Mouse (Mus musculus): ENCODE measurements around the gene Gpc6. TPM values are rescaled to one million over a fixed set of nuclear protein-coding genes. Genes with fewer than 3 reads are reported as not detected.

Gene Gpc6
- polyA plus RNA-seq, 1 experiment from 2014 or later, result 11.4 TPM

GRCm38 (mm10) chr14:117756505-117756904 is 831.4 kb downstream of the Gpc6 start:
- ATAC-seq (ENCODE audit: low FRiP score, low TSS enrichment), result no peak
- H3K4me1 ChIP-seq (replicated peaks; ENCODE audit: control insufficient read depth, insufficient read depth), result no peaks in the 10 kb centered on the region
- no peaks in the 10 kb centered on the region for H3K9me3 ChIP-seq (ENCODE audit: control insufficient read depth, low read length)
- no peak overlapping the region for H3K27ac ChIP-seq (replicated peaks)
- DNase-seq (ENCODE audit: low spot score), result no peak
- H3K27me3 ChIP-seq (ENCODE audit: control insufficient read depth, insufficient read depth, low read length), result no peaks in the 10 kb centered on the region
- WGBS, result 80% methylated on average over 7 of the region's 7 CpGs
- TF ChIP-seq EP300 (optimal IDR thresholded peaks at IDR 0.05) (no peak), CTCF (IDR thresholded peaks at IDR 0.05; ENCODE audit: low read depth) (no peak)
- H3K36me3 ChIP-seq (ENCODE audit: control insufficient read depth, insufficient read depth, low read length), result no peaks in the 10 kb centered on the region
- H3K4me3 ChIP-seq (ENCODE audit: low read depth, low read length), result no peak overlapping the region
- no peak overlapping the region for H3K4me2 ChIP-seq (replicated peaks; ENCODE audit: low read depth)
- H3K9ac ChIP-seq (ENCODE audit: low read length), result no peak overlapping the region

- DNase-seq (ENCODE audit: low spot score), result no peak
- WGBS, result 74% methylated on average over 6 of the region's 6 CpGs
- H3K9me3 ChIP-seq (ENCODE audit: control insufficient read depth, low read length), result no peaks in the 10 kb centered on the region
- H3K4me1 ChIP-seq (replicated peaks; ENCODE audit: control insufficient read depth, insufficient read depth), result no peaks in the 10 kb centered on the region
- no peak overlapping the region for H3K4me3 ChIP-seq (ENCODE audit: low read depth, low read length)
- no peak for ATAC-seq (ENCODE audit: low FRiP score, low TSS enrichment)
- H3K36me3 ChIP-seq (ENCODE audit: control insufficient read depth, insufficient read depth, low read length), result no peaks in the 10 kb centered on the region
- TF ChIP-seq CTCF (IDR thresholded peaks at IDR 0.05; ENCODE audit: low read depth), result no peak
- TF ChIP-seq EP300 (optimal IDR thresholded peaks at IDR 0.05), result no peak
- H3K4me2 ChIP-seq (replicated peaks; ENCODE audit: low read depth), result no peak overlapping the region
- no peak overlapping the region for H3K27ac ChIP-seq (replicated peaks)
- no peaks in the 10 kb centered on the region for H3K27me3 ChIP-seq (ENCODE audit: control insufficient read depth, insufficient read depth, low read length)
- no peak overlapping the region for H3K9ac ChIP-seq (ENCODE audit: low read length)
Measured at GRCm38 (mm10) chr14:117757790-117758358, 832.8 kb downstream of the Gpc6 start.

DNA sequence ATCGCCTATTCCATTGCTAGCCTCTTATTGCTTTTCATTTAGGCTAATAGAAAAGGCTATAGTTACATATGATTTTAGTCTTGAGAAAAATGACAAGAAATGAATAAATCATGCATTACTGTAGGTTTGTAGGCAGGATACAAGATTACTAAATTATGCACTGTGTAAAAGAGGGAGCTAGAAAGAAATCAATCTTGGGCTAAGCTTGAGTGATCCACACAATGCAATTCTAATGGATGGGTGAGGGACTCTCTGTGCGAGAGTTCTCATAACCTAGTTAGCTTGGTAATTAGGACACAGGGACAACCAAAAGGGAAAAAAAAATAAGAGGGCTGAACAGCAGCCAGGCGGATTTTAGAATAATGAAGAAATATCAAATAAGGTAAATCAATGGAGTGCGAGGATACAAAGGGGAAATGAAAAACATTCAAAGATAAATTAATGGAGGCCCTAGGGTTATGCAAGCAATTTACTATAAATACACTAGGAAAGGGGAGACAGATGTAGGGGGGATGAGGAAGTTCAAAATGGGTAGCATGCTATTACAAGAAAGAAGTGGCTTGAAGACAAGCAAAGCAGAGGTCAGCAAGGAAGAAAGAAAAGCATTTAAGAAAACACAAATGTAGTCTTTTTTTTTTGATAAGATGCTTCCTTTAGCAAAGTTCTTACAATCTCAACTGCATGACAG is 835.9 kb downstream of the Gpc6 start:
- H3K4me3 ChIP-seq (ENCODE audit: low read depth, low read length), result no peak overlapping the region
- WGBS, result 74% methylated on average over 4 of the region's 4 CpGs
- H3K4me1 ChIP-seq (replicated peaks; ENCODE audit: control insufficient read depth, insufficient read depth), result no peaks in the 10 kb centered on the region
- no peaks in the 10 kb centered on the region for H3K36me3 ChIP-seq (ENCODE audit: control insufficient read depth, insufficient read depth, low read length)
- no peak overlapping the region for H3K27ac ChIP-seq (replicated peaks)
- DNase-seq (ENCODE audit: low spot score), result no peak
- ATAC-seq (ENCODE audit: low FRiP score, low TSS enrichment), result no peak
- H3K9me3 ChIP-seq (ENCODE audit: control insufficient read depth, low read length), result no peaks in the 10 kb centered on the region
- no peak overlapping the region for H3K4me2 ChIP-seq (replicated peaks; ENCODE audit: low read depth)
- TF ChIP-seq EP300 (optimal IDR thresholded peaks at IDR 0.05) (no peak), CTCF (IDR thresholded peaks at IDR 0.05; ENCODE audit: low read depth) (no peak)
- H3K9ac ChIP-seq (ENCODE audit: low read length), result no peak overlapping the region
- H3K27me3 ChIP-seq (ENCODE audit: control insufficient read depth, insufficient read depth, low read length), result no peaks in the 10 kb centered on the region

DNA sequence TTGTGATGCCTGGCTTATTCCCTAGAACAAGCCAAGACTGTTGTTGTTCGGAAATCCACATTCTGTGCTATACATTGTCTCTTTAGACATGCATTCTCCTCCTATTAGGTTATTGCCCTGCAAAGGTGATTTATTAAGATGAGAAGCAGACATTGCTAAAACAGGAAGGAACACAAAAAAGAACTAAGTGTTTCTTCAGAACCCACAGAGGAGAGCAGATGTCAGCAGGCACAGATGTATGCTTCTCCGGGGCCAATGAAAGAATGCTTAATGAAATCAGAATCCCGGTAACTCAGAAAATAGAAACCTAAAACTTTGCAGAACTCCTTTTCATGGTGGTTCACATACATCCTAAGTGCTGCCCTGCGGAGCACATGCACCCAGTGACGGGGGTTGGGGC is 837.8 kb downstream of the Gpc6 start:
- 83% methylated on average over 5 of the region's 5 CpGs for WGBS
- TF ChIP-seq EP300 (optimal IDR thresholded peaks at IDR 0.05), result no peak
- TF ChIP-seq CTCF (IDR thresholded peaks at IDR 0.05; ENCODE audit: low read depth), result no peak
- DNase-seq (ENCODE audit: low spot score), result no peak
- Histone ChIP-seq H3K27ac (replicated peaks) (no peak overlapping the region), H3K4me3 (ENCODE audit: low read depth, low read length) (no peak overlapping the region), H3K36me3 (ENCODE audit: control insufficient read depth, insufficient read depth, low read length) (no peaks in the 10 kb centered on the region), H3K27me3 (ENCODE audit: control insufficient read depth, insufficient read depth, low read length) (no peaks in the 10 kb centered on the region), H3K4me2 (replicated peaks; ENCODE audit: low read depth) (no peak overlapping the region), H3K9ac (ENCODE audit: low read length) (no peak overlapping the region), H3K4me1 (replicated peaks; ENCODE audit: control insufficient read depth, insufficient read depth) (no peaks in the 10 kb centered on the region), H3K9me3 (ENCODE audit: control insufficient read depth, low read length) (no peaks in the 10 kb centered on the region)
- no peak for ATAC-seq (ENCODE audit: low FRiP score, low TSS enrichment)

- ATAC-seq (ENCODE audit: low FRiP score, low TSS enrichment) (no peak), DNase-seq (ENCODE audit: low spot score) (no peak)
- no peak for TF ChIP-seq EP300 (optimal IDR thresholded peaks at IDR 0.05)
- no peak for TF ChIP-seq CTCF (IDR thresholded peaks at IDR 0.05; ENCODE audit: low read depth)
- Histone ChIP-seq H3K9ac (ENCODE audit: low read length) (no peak overlapping the region), H3K36me3 (ENCODE audit: control insufficient read depth, insufficient read depth, low read length) (no peaks in the 10 kb centered on the region), H3K4me2 (replicated peaks; ENCODE audit: low read depth) (no peak overlapping the region), H3K27ac (replicated peaks) (no peak overlapping the region), H3K4me3 (ENCODE audit: low read depth, low read length) (no peak overlapping the region), H3K27me3 (ENCODE audit: control insufficient read depth, insufficient read depth, low read length) (no peaks in the 10 kb centered on the region), H3K9me3 (ENCODE audit: control insufficient read depth, low read length) (no peaks in the 10 kb centered on the region), H3K4me1 (replicated peaks; ENCODE audit: control insufficient read depth, insufficient read depth) (no peaks in the 10 kb centered on the region)
- 55% methylated on average over 4 of the region's 4 CpGs for WGBS
Measured at GRCm38 (mm10) chr14:117767861-117768260, 842.7 kb downstream of the Gpc6 start.

GRCm38 (mm10) chr14:117768697-117769096 is 843.6 kb downstream of the Gpc6 start:
- TF ChIP-seq EP300 (optimal IDR thresholded peaks at IDR 0.05) (no peak), CTCF (IDR thresholded peaks at IDR 0.05; ENCODE audit: low read depth) (no peak)
- H3K36me3 ChIP-seq (ENCODE audit: control insufficient read depth, insufficient read depth, low read length), result no peaks in the 10 kb centered on the region
- DNase-seq (ENCODE audit: low spot score) (no peak), ATAC-seq (ENCODE audit: low FRiP score, low TSS enrichment) (no peak)
- no peaks in the 10 kb centered on the region for H3K9me3 ChIP-seq (ENCODE audit: control insufficient read depth, low read length)
- no peak overlapping the region for H3K4me2 ChIP-seq (replicated peaks; ENCODE audit: low read depth)
- WGBS, result 83% methylated on average over 7 of the region's 7 CpGs
- H3K27me3 ChIP-seq (ENCODE audit: control insufficient read depth, insufficient read depth, low read length), result no peaks in the 10 kb centered on the region
- no peak overlapping the region for H3K9ac ChIP-seq (ENCODE audit: low read length)
- H3K4me1 ChIP-seq (replicated peaks; ENCODE audit: control insufficient read depth, insufficient read depth), result no peaks in the 10 kb centered on the region
- no peak overlapping the region for H3K4me3 ChIP-seq (ENCODE audit: low read depth, low read length)
- no peak overlapping the region for H3K27ac ChIP-seq (replicated peaks)

Data from stomach, postnatal 0 days (tissue).